Mouse (Mus musculus) heart, adult 8-10 months (tissue): ENCODE measurements at regions not wholly inside any gene's neighbourhood (a gene's known extent, or its start where the extent isn't known, plus 50 kb on each side); places are given as distances from the start of the nearest gene placed in this dataset.

Experiments
- DNase-seq: peaks from one replicate; pipeline ENCODE4 v3.0.0; 2022; ENCODE audit warnings: low spot score

DNA sequence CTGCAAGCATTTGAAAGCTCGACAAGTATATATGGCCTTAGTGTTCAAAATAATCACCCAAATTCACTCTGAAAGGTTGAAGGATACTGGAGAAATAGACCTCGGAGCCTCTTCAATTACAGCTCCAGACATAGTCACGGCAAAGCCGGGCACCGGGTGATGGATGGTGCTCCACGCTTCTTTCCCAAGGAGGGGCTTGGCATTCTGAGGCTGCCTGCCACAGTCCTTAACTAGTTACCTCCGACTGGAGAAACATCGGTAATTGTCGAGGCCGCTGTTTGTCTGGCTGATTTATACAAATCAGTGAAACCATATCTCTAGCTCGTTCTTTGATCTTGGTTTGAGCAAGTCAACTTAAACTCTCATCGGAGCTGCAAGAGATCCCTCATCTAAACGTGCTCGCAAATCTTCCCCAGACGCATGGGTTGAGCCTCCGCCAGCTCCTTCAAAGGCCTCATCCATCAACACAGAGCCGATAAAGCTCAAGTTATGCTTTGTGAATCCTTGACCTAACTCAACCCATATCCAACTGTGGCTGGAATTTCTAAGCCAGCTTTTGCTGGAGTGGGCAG lies 145.4 kb upstream of the Stx16 start:
- no peak for DNase-seq

GRCm38 (mm10) chr2:173935706-173936105 lies 140.4 kb upstream of the Stx16 start:
- no peak for DNase-seq

GRCm38 (mm10) chr2:173937531-173938439 lies 138.3 kb upstream of the Stx16 start:
- no peak for DNase-seq

- DNase-seq = no peak
These were observed 137.7 kb upstream of the Stx16 start for GRCm38 (mm10) chr2:173938440-173938787.

DNA sequence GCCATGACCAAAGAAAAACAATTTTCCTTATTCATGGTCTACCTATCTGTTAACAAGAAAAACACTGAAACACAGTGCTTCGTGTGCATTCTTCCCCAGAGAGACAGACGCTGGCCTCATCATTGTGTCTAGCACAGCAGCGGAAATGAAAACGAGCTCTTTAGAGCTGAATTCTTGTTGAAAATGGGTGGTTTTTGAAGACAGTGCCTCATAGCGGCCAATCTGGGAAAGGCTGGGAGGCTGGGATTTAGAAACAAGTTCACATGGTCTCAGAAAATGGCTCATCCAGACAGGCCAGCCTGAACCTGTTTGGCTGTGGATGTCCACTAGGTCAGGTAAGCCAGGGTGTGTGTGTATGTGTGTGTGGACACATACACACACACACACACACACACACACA lies 130.7 kb upstream of the Stx16 start:
- DNase-seq = no peak

DNA sequence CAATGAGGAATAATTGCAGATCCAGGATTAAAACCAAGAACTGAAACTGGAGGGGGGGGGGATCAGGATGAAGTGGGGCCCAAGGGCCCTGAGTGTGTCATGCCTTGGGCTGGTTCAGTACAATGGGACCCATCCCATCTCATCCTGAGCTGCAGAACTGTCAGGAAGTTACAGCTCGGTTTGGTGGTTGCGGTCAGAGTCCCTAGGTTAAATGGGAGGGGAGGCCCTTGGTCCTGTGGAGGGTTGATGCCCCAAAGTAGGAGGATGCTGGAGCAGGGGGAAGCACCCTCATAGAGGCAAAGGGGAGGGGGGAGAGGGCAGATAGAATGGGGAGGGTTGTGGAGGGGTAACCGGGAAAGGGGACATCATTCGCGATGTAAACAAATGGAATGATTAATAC lies 127.5 kb upstream of the Stx16 start:
- DNase-seq = no peak

DNA sequence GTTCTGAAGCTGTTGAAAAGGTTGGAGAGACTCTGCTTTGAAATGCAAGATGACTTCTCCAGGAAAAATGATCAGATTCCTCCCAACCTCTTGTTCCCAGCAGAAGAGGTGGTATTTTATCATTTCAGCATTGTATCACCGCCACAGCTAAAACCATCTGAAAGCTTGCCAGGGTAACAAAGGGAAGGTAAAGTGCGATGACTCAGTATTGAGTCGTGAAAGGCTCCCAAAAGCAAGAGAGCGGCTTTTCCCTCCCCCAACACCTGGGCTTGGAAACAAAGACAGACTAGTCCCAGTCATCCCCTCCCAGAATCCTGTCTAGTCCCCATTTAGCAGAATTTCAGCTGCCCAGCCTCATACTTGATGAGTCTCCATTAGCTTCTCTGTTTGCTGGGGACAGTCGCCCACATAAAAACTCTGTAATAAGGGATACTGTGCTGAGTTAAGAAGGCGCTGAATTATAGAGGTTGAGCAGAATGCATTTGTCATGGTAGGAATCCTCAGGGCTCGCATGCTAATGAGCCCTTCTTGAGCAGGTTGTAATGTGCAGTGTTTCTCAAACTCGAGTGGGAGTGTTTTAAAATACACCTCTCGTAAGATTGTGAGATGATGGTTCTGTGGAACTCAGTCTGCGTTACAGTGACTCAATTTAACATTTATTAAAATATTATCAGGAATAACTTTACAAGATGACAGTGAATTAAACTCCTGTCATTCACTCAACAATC lies 125.8 kb upstream of the Stx16 start:
- no peak for DNase-seq

DNA sequence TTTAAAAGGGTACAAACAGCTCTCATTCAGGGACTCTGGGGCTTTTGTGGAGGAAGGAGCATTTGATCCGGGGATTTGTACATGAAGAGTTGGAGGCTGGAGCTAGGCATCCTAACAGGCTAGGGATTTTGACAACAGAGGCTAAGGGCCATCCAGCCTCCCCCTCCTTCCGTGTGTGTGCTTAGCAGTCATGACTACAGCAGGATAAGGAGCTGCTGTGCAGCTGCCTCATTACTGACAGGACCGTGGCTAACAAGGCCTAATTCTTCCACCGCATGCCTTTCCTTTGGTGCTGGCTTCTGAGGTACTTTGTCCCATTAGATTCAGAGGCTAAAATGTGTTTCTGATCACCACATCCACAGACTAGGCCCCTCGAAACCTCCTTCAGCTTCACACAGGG lies 110.0 kb upstream of the Stx16 start:
- no peak for DNase-seq

DNA sequence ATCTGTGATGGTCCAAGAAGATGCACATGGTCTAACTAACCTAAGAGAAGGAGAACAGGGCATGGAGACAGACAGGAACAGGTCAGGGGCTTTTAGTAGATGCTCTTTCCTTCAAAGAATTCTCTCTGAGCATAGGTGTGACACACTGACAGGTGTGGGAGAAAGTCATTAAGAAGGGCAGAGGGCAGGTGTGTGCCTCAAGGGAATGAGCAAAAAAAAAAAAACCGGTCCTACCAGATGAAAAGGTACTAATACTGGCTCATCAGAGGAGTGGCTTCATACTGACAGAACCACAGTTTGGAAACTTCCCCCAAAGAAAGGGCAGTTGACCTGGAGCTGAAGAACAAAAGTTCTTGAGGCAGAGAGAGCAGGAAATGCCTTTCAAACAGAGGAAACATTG lies 105.3 kb upstream of the Stx16 start:
- DNase-seq = no peak

DNA sequence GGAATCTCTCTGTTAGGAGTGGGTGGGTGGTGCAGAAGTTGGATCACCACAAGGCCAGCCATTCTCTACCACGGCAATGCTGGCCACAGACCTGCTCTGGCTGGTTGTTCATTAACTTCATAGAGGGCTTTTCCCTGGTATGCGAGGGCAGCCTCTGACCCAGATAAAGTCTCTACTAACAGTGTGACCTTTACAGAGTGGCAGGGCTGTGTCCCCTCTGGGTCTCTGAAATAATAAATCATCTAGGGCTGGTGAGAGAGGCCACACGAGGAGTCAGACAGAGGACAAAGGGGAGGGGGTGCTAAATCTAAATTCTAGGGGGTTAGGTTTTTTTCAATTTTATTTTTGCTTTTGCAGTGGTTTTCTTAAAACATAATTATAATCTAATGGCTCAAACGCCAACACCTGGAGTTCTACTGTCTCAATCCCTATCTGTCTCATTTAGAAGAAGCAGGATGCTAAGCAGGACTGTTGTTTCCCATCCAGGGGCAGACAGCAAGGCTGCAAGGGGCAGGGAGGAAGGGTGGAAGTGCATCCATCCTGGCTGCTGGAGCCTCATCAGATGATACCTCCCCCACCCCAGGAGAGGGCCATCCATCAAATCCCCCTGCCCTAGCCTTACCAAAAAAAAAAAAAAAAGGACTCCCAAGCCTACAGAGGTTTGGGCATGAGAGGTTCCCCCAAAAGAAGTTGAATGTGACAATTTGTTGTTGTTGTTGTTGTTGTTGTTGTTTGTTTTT lies 99.6 kb upstream of the Stx16 start:
- no peak for DNase-seq

- no peak for DNase-seq
These were observed 98.7 kb upstream of the Stx16 start for GRCm38 (mm10) chr2:173977236-173978053.

GRCm38 (mm10) chr2:173978138-173978765 lies 97.9 kb upstream of the Stx16 start:
- no peak for DNase-seq

- no peak for DNase-seq
These were observed 95.1 kb upstream of the Stx16 start for GRCm38 (mm10) chr2:173981036-173981435.

- no peak for DNase-seq
These were observed 88.6 kb upstream of the Stx16 start for GRCm38 (mm10) chr2:173987516-173987915.

DNA sequence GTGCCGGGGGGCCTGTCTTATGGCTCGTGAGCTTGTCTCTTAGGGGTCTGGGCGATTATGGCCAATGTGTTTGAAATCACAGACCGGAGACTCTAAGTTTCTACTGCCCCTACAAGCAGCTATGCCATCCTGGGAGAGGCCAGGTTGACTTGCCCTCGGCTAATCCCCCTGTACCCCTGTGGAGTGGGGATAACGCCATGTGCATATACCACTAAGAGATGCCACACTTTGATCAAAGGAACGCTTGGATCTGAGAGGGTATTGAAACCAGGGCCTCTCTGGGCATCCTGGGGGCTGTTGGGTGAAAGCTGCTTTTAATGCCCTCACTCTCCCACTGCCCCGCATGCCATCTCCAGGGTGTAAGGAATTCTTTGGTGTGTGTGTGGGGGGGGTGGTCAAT lies 88.2 kb upstream of the Stx16 start:
- DNase-seq = no peak

- DNase-seq = no peak
These were observed 87.3 kb upstream of the Stx16 start for GRCm38 (mm10) chr2:173988641-173989336.

- no peak for DNase-seq
These were observed 85.4 kb upstream of the Stx16 start for GRCm38 (mm10) chr2:173990664-173991063.

- DNase-seq = no peak
These were observed 84.7 kb upstream of the Stx16 start for GRCm38 (mm10) chr2:173991447-173991846.

DNA sequence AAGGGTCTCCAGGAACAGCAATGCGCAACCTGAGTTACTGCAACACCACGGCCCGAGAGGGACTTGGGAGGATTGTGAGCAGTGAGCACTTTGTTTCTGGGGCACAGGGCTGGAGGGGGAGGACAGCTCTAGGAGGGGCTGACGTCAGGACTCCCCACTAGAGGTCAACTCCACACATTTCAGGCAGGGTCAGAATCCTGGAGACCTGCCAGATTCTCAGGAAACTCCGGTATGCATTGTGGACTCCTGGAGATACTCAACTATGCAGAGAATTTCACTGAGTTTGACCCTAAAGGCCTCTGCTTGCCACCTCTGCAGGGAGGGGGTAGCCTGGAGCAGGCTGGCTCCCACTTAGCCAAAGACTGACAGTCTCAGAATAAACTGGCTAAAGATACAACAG lies 84.1 kb upstream of the Stx16 start:
- DNase-seq = no peak

- no peak for DNase-seq
These were observed 82.6 kb upstream of the Stx16 start for GRCm38 (mm10) chr2:173993431-173993955.
